Mouse (Mus musculus) stomach, embryonic 16.5 days (tissue): ENCODE measurements around the gene Cisd3. TPM values are rescaled to one million over a fixed set of nuclear protein-coding genes. Genes with fewer than 3 reads are reported as not detected.

ENCODE experiments used
- ATAC-seq: fragments of 200-750 bp; cut with Nextera tagmentation; 2 replicates; pipeline ENCODE4 v1.8.0; 2017; ENCODE audit warnings: moderate number of reproducible peaks, moderate TSS enrichment; ENCODE audit not compliant: insufficient read depth, low FRiP score
- H3K27ac ChIP-seq: fragments of 300-500 bp; sonication (generic); 2 replicates; pipeline ENCODE4 v1.5.1; 2014; ENCODE audit warnings: low read length
- H3K27me3 ChIP-seq: fragments of 300-500 bp; sonication (generic); 2 replicates; pipeline ENCODE4 v1.6.1; 2014; ENCODE audit warnings: low read length, control low read depth, mixed read lengths; ENCODE audit not compliant: control insufficient read depth, insufficient read depth
- H3K36me3 ChIP-seq: fragments of 300-500 bp; sonication (generic); 2 replicates; pipeline ENCODE4 v1.6.1; 2014; ENCODE audit warnings: low read length; ENCODE audit not compliant: control insufficient read depth, insufficient read depth
- H3K4me1 ChIP-seq: fragments of 300-500 bp; sonication (generic); 2 replicates; pipeline ENCODE4 v1.6.1; 2014; ENCODE audit warnings: low read length, control low read depth, mixed read lengths; ENCODE audit not compliant: control insufficient read depth, insufficient read depth
- H3K4me2 ChIP-seq: fragments of 300-500 bp; sonication (generic); 2 replicates; pipeline ENCODE4 v1.6.1; 2014; ENCODE audit warnings: low read depth, low read length, mixed read lengths
- H3K4me3 ChIP-seq: fragments of 300-500 bp; sonication (generic); replicated peaks from 2 replicates; pipeline ENCODE4 v1.5.1; 2014; ENCODE audit warnings: mild to moderate bottlenecking, low read length
- H3K9ac ChIP-seq: fragments of 300-500 bp; sonication (generic); 2 replicates; pipeline ENCODE4 v1.6.1; 2014; ENCODE audit warnings: low read length
- H3K9me3 ChIP-seq: fragments of 300-500 bp; sonication (generic); replicated peaks from 2 replicates; pipeline ENCODE4 v1.6.1; 2016; ENCODE audit warnings: low read length, control low read depth; ENCODE audit not compliant: control insufficient read depth
- WGBS: fragments of 180-500 bp; shearing (Covaris S2); extraction: QIAGEN DNeasy Blood & Tissue Kit; methylation state at CpG from one replicate; pipeline ENCODE4 v1.1.7; 2014; 5-methylcytosine and 5-hydroxymethylcytosine counted together
- polyA plus RNA-seq: library from polyadenylated mRNA; unstranded; fragments of >200 nt; fragmentation: Nextera tagmentation; extraction: Ambion mirVana; gene quantifications from 2 replicates; pipeline ENCODE4 v1.2.1, GENCODE M21; 2015

The Cisd3 gene
- polyA plus RNA-seq, 1 experiment from 2014 or later = 35.1 TPM

GRCm38 (mm10) chr11:97694921-97695711 lies 9.5 kb downstream of the Cisd3 start:
- Histone ChIP-seq H3K9ac (peak overlapping the region; percentile 35), H3K36me3 (0 out of 2 replicates have a peak, but pooled peaks cover 22% of the 10 kb centered on the region), H3K4me2 (peak overlapping the region; percentile 31), H3K4me3 (0 out of 2 replicates have a peak overlapping the region, but pooled peaks have one; percentile 13), H3K27me3 (no peaks in the 10 kb centered on the region), H3K9me3 (no peaks in the 10 kb centered on the region), H3K27ac (peak overlapping the region; percentile 79), H3K4me1 (peaks cover 40% of the 10 kb centered on the region)
- ATAC-seq = peak; percentile 18; the same call in 1 of the 2 replicates
- WGBS = 46% methylated on average over 17 of the region's 17 CpGs

DNA sequence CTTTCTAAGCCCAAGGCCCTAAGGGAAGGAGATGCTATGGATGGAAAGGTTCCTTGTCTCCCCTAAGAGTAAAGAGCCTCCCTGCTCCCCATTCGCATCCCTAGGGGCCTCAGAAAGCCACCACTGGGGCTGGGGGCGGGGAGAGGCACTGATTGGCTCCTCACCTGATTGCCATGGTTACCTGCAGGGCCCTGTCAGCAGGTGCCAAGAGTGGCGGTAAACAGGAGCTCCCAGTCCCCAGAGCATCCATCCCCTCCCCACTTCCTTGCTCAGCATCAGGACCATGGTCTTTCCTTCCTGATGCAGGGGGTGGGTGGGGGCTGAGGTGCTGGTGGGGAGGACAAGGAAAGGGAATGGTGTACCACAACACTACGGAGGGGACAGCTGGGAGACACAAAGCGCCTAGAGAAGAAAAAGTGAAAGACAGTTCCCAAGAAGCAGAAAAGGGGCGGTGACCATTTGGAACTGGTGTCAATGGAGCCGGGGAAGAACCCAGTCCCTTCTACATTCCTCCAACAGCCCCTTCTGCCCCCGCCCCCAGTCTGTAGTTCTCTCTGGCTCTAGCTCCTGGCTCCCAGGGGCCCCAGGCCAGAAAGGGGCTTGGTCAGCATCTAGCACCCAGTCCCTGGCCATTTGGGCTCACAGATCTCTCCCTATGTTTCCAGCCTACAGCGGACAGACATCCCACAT lies 10.2 kb downstream of the Cisd3 start:
- Histone ChIP-seq H3K27me3 (no peaks in the 10 kb centered on the region), H3K9ac (peak overlapping the region; percentile 20; the same call in 1 of the 2 replicates), H3K36me3 (0 out of 2 replicates have a peak, but pooled peaks cover 16% of the 10 kb centered on the region), H3K4me2 (peak overlapping the region; percentile 31), H3K4me1 (peaks cover 41% of the 10 kb centered on the region), H3K9me3 (no peaks in the 10 kb centered on the region), H3K4me3 (no peak overlapping the region), H3K27ac (peak overlapping the region; percentile 79)
- no peak for ATAC-seq
- WGBS = 39% methylated on average over 9 of the region's 9 CpGs

GRCm38 (mm10) chr11:97696669-97697068 lies 11.0 kb downstream of the Cisd3 start:
- Histone ChIP-seq H3K4me3 (no peak overlapping the region), H3K4me2 (no peak overlapping the region), H3K9me3 (no peaks in the 10 kb centered on the region), H3K9ac (no peak overlapping the region), H3K36me3 (0 out of 2 replicates have a peak, but pooled peaks cover 10% of the 10 kb centered on the region), H3K27me3 (no peaks in the 10 kb centered on the region), H3K27ac (no peak overlapping the region; the same call in 1 of the 2 replicates), H3K4me1 (peaks cover 49% of the 10 kb centered on the region)
- 63% methylated on average over 8 of the region's 8 CpGs for WGBS
- no peak for ATAC-seq

DNA sequence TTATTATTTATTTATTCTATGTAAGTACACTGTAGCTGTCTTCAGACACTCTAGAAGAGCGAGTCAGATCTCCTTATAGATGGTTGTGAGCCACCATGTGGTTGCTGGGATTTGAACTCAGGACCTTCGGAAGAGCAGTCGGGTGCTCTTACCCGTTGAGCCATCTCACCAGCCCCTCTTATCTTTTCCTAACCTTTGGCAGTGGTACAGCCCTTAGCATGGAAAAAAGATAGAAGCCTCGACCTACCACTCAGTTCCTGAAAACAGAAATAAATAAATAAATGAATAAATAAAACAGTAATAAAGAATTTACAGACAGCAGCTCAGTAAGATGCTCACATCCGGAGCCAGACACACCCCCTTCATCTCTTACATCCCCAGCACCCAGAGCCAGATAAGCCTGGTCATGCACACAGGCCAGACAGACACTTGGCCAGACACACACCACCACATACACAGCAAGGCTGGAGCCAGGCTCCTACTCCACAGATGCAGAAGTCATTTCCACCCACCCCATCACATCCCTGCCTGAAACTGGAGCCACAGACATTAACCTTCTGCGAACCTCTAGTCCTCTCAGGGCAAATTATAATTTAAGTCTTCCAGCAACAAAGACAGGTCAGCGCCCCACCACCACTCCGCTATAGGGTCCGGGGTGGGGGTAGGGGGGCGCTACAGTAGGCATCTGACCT lies 11.7 kb downstream of the Cisd3 start:
- 48% methylated on average over 11 of the region's 11 CpGs for WGBS
- H3K4me1 ChIP-seq = peaks cover 54% of the 10 kb centered on the region
- H3K9ac ChIP-seq = peak overlapping the region; percentile 98
- 0 out of 2 replicates have a peak, but pooled peaks cover 6% of the 10 kb centered on the region for H3K36me3 ChIP-seq
- H3K27me3 ChIP-seq = no peaks in the 10 kb centered on the region
- no peak for ATAC-seq
- H3K4me3 ChIP-seq = peak overlapping the region; percentile 93
- H3K9me3 ChIP-seq = no peaks in the 10 kb centered on the region
- peak overlapping the region; percentile 100 for H3K27ac ChIP-seq
- H3K4me2 ChIP-seq = peak overlapping the region; percentile 95

DNA sequence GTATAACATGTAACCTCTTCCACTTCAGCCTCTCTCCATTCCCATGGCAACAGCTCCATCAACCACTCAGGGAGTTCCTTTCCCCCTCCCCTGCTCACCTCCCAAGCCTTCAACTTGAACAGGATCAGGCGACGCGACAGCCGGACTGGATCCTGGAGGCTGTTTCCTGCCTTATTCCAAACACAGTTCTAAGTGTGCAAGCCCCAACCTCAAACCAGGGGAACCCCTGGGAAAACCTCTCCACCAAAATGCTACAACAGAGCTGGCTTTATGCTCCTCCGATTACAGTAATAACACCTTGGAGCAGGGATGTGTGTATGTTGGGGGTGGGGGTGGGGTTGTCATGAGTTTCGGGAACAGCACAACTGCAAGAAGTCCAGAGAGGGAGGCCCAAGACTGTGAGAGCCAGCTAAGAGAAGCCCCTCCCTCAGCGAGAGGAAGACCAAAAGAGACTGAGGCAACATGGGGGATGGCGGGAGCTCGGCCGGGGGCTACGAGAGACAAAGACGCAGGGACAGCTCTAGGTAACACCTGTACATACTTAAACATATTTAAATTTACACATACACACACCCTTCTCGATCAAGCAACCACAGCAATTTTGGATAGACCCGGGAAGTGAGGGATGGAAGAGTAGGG lies 12.4 kb downstream of the Cisd3 start:
- H3K36me3 ChIP-seq = no peaks in the 10 kb centered on the region
- H3K4me2 ChIP-seq = peak overlapping the region; percentile 95
- 3% methylated on average over 14 of the region's 14 CpGs for WGBS
- peak overlapping the region; percentile 93 for H3K4me3 ChIP-seq
- peak overlapping the region; percentile 98 for H3K9ac ChIP-seq
- H3K27me3 ChIP-seq = no peaks in the 10 kb centered on the region
- H3K9me3 ChIP-seq = no peaks in the 10 kb centered on the region
- peak overlapping the region; percentile 100 for H3K27ac ChIP-seq
- H3K4me1 ChIP-seq = peaks cover 54% of the 10 kb centered on the region
- no peak for ATAC-seq

DNA sequence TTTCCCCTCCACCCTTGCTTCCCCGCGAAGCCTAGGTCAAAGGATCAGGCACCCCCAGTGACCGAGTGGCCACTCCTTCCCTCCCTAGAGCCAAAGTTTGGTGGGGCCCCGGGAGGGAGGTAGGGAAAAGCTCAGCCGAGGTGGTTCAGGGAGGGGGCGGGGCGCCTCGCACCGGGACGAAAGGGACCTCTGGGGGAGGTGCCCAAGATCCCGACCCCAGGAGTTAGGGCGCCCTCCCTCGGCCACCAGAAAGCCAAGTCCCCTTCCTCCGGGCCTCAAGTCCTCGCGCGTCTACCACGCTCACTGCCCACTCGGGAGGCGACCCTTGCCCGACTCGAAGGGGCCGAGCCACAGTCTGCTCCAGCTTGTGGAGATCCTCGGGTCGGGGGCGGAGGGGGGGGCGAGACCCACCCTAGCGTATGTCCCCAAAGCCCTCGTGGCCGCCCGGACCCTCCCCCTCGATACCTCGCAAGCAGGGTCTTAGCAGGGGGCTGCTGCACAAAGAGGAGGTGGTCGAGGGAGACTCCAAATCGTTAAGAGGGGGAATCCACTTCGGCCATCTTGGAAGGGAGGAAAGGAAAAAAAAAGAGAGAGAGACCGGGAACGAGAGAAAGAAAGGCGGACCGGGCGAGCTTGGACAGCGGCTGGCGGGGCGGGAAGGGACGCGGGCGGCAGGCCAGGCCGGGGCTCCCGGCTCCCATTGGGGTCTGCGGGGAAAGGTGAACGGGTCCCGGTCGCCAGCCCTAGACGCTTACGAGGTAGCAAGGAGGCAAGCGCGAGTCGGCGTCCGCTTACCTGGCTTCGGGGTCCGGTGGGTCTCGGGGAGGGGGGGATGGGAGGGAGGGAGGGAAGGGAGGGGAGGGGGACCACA lies 13.3 kb downstream of the Cisd3 start:
- Histone ChIP-seq H3K4me2 (peak overlapping the region; percentile 95), H3K27ac (peak overlapping the region; percentile 100), H3K36me3 (no peaks in the 10 kb centered on the region), H3K4me3 (peak overlapping the region; percentile 93), H3K9ac (peak overlapping the region; percentile 98), H3K27me3 (no peaks in the 10 kb centered on the region), H3K4me1 (peaks cover 55% of the 10 kb centered on the region), H3K9me3 (no peaks in the 10 kb centered on the region)
- WGBS = under 1% methylated on average over 61 of the region's 63 CpGs
- ATAC-seq = 0 out of 2 replicates have a peak, but pooled peaks have one; percentile 1

GRCm38 (mm10) chr11:97699626-97700002 lies 14.0 kb downstream of the Cisd3 start:
- H3K9me3 ChIP-seq = no peaks in the 10 kb centered on the region
- ATAC-seq = peak; percentile 59
- WGBS = 0% methylated on average over 6 of the region's 9 CpGs
- no peaks in the 10 kb centered on the region for H3K36me3 ChIP-seq
- H3K9ac ChIP-seq = peak overlapping the region; percentile 98
- H3K27me3 ChIP-seq = no peaks in the 10 kb centered on the region
- peaks cover 55% of the 10 kb centered on the region for H3K4me1 ChIP-seq
- H3K4me3 ChIP-seq = peak overlapping the region; percentile 93
- peak overlapping the region; percentile 95 for H3K4me2 ChIP-seq
- peak overlapping the region; percentile 100 for H3K27ac ChIP-seq
